Mouse (Mus musculus) left cerebral cortex, adult 8-10 months (tissue): Measurements from ENCODE around the gene Cdv3. TPM values are rescaled to one million over a fixed set of nuclear protein-coding genes. Genes with fewer than 3 reads are reported as not detected.
"Not testable (repeated sequence)": the region's sequence is repeated elsewhere in the genome, so short reads cannot be mapped to it uniquely, and the experiment has no call there.

Source experiments
- DNase-seq, 2 experiments: peaks; one replicate each; pipeline ENCODE4 v3.0.0; 2022; ENCODE audit warnings: low spot score in 2 of 2
- total RNA-seq, 4 experiments: library from RNA; stranded (reverse); gene quantifications; 2 replicates each; pipeline ENCODE4 v1.2.4; 2022

Gene Cdv3
- total RNA-seq, 4 experiments from 2014 or later: 73.2 to 87.3 (median 76.9) TPM

GRCm38 (mm10) chr9:103372271-103373010 lies 6.8 kb upstream of the Cdv3 start:
- DNase-seq: no peak

GRCm38 (mm10) chr9:103369951-103370350 lies 4.3 kb upstream of the Cdv3 start:
- no peak for DNase-seq

GRCm38 (mm10) chr9:103366356-103366755 lies 716 bp upstream of the Cdv3 start:
- no peak for DNase-seq

GRCm38 (mm10) chr9:103364601-103365289 lies 895 bp downstream of the Cdv3 start:
- DNase-seq: peak; percentile 21 to 44

GRCm38 (mm10) chr9:103363730-103364417 lies 1.8 kb downstream of the Cdv3 start:
- no peak for DNase-seq

- DNase-seq: no peak
Measured at GRCm38 (mm10) chr9:103363088-103363487, 2.6 kb downstream of the Cdv3 start.

GRCm38 (mm10) chr9:103360642-103361041 lies 5.0 kb downstream of the Cdv3 start:
- no peak for DNase-seq

- no peak for DNase-seq
Measured at GRCm38 (mm10) chr9:103358545-103358944, 7.1 kb downstream of the Cdv3 start.

- DNase-seq: no peak
Measured at GRCm38 (mm10) chr9:103357893-103358292, 7.7 kb downstream of the Cdv3 start.

- not testable (repeated sequence) for DNase-seq
Measured at GRCm38 (mm10) chr9:103353500-103354260, 12.0 kb downstream of the Cdv3 start.

- DNase-seq: no peak
Measured at GRCm38 (mm10) chr9:103348791-103349190, 16.8 kb downstream of the Cdv3 start.

- no peak for DNase-seq
Measured at GRCm38 (mm10) chr9:103347996-103348490, 17.6 kb downstream of the Cdv3 start.

- no peak for DNase-seq
Measured at GRCm38 (mm10) chr9:103347045-103347444, 18.6 kb downstream of the Cdv3 start.

GRCm38 (mm10) chr9:103336912-103337311 lies 28.7 kb downstream of the Cdv3 start:
- no peak for DNase-seq

- no peak for DNase-seq
Measured at GRCm38 (mm10) chr9:103332663-103333062, 33.0 kb downstream of the Cdv3 start.

- no peak for DNase-seq
Measured at GRCm38 (mm10) chr9:103326449-103326848, 39.2 kb downstream of the Cdv3 start.

GRCm38 (mm10) chr9:103324678-103325077 lies 41.0 kb downstream of the Cdv3 start:
- DNase-seq: no peak

- no peak for DNase-seq
Measured at GRCm38 (mm10) chr9:103309832-103310231, 55.8 kb downstream of the Cdv3 start.

- no peak for DNase-seq
Measured at GRCm38 (mm10) chr9:103305332-103306041, 60.2 kb downstream of the Cdv3 start.

GRCm38 (mm10) chr9:103304927-103305326 lies 60.7 kb downstream of the Cdv3 start, which contains the start of the genes 1300017J02Rik and Topbp1:
Gene 1300017J02Rik, minus strand, starts transcription at chr9:103305082.
Gene Topbp1, plus strand, starts transcription at chr9:103305215.
- peak; percentile 72 to 85 for DNase-seq
